Mouse (Mus musculus) CH12.LX (cell line): ENCODE data around the gene Gm49320. TPM values are rescaled to one million over a fixed set of nuclear protein-coding genes. Genes with fewer than 3 reads are reported as not detected.

Experiments used
- DNase-seq: peaks from one replicate; pipeline ENCODE4 v3.0.0-alpha.2; 2013; ENCODE audit errors: extremely low read depth
- H3K27ac ChIP-seq: 2 replicates; pipeline ENCODE4 v1.5.1; 2012; ENCODE audit warnings: low read depth, mild to moderate bottlenecking, control low read depth, moderate library complexity; ENCODE audit not compliant: insufficient read depth
- H3K27me3 ChIP-seq: replicated peaks from 2 replicates; pipeline ENCODE3; 2012; ENCODE audit warnings: inconsistent platforms
- H3K36me3 ChIP-seq, 2 experiments: replicated peaks in 1 of 2; 2 replicates each; pipeline versions ENCODE3 to v1.6.1; 2012; ENCODE audit warnings: inconsistent platforms in 1 of 2, low read length in 1 of 2, mild to moderate bottlenecking in 1 of 2, mixed read lengths in 1 of 2, moderate library complexity in 1 of 2; ENCODE audit not compliant: control insufficient read depth in 1 of 2, insufficient read depth in 1 of 2
- H3K4me1 ChIP-seq, 2 experiments: 2 replicates each; pipeline ENCODE4 v1.6.1; 2012; ENCODE audit warnings: inconsistent platforms in 1 of 2, moderate library complexity in 1 of 2; ENCODE audit not compliant: insufficient read depth in 2 of 2, control insufficient read depth in 1 of 2
- H3K4me2 ChIP-seq: 2 replicates; pipeline ENCODE4 v1.6.1; 2012; ENCODE audit warnings: low read depth, mild to moderate bottlenecking, control low read depth; ENCODE audit not compliant: poor library complexity, insufficient read depth, severe bottlenecking
- H3K4me3 ChIP-seq, 3 experiments: fragments of 150-350 bp in 1 of 3; sonication (generic) in 1 of 3; replicated peaks in 1 of 3; 2 replicates each; pipeline versions ENCODE3 to v1.5.1; 2011 to 2012; ENCODE audit warnings: low read depth in 2 of 3, low read length in 2 of 3, mild to moderate bottlenecking in 2 of 3, moderate library complexity in 2 of 3, control low read depth in 1 of 3, improper control_type of control experiment in 1 of 3, inconsistent platforms in 1 of 3, mixed read lengths in 1 of 3; ENCODE audit not compliant: poor library complexity in 1 of 3
- H3K79me2 ChIP-seq: replicated peaks from 2 replicates; pipeline ENCODE4 v1.6.1; 2012; ENCODE audit warnings: mild to moderate bottlenecking, moderate library complexity; ENCODE audit not compliant: control insufficient read depth, poor library complexity, insufficient read depth, severe bottlenecking; ENCODE audit errors: extremely low read depth
- H3K9ac ChIP-seq: 2 replicates; pipeline ENCODE4 v1.6.1; 2012; ENCODE audit warnings: low read depth, mild to moderate bottlenecking, control low read depth, moderate library complexity; ENCODE audit not compliant: insufficient read depth
- H3K9me3 ChIP-seq: replicated peaks from 2 replicates; pipeline ENCODE3; 2012; ENCODE audit warnings: low read length, inconsistent platforms, mixed read lengths
- BHLHE40 ChIP-seq: IDR thresholded peaks from 2 replicates; pipeline ENCODE4 v1.6.1; 2011; ENCODE audit warnings: mild to moderate bottlenecking, low read depth, low read length, improper control_type of control experiment
- CHD1 ChIP-seq: IDR thresholded peaks from 2 replicates; pipeline ENCODE4 v1.6.1; 2012; ENCODE audit warnings: low read depth, low read length, improper control_type of control experiment, inconsistent platforms
- CHD2 ChIP-seq: IDR thresholded peaks from 2 replicates; pipeline ENCODE4 v1.6.1; 2011; ENCODE audit warnings: low read length, improper control_type of control experiment
- CTCF ChIP-seq, 2 experiments: IDR thresholded peaks in 1 of 2; conservative IDR thresholded peaks in 1 of 2; 2 replicates each; pipeline ENCODE4 v1.5.1; 2011 to 2012; ENCODE audit warnings: low read depth in 2 of 2, low read length in 2 of 2, improper control_type of control experiment in 1 of 2, inconsistent platforms in 1 of 2, mild to moderate bottlenecking in 1 of 2, moderate library complexity in 1 of 2
- E2F4 ChIP-seq: IDR thresholded peaks from 2 replicates; pipeline ENCODE4 v1.6.1; 2011; ENCODE audit warnings: low read depth, low read length, improper control_type of control experiment; ENCODE audit not compliant: insufficient replicate concordance
- ELF1 ChIP-seq: IDR thresholded peaks from 2 replicates; pipeline ENCODE4 v1.6.1; 2014; ENCODE audit warnings: low read depth, mild to moderate bottlenecking, inconsistent platforms, low read length, improper control_type of control experiment
- ETS1 ChIP-seq: conservative IDR thresholded peaks from 2 replicates; pipeline ENCODE4 v1.6.1; 2012; ENCODE audit warnings: low read depth, mild to moderate bottlenecking, inconsistent platforms, low read length, improper control_type of control experiment, moderate library complexity
- GABPA ChIP-seq: IDR thresholded peaks from 2 replicates; pipeline ENCODE4 v1.6.1; 2012; ENCODE audit warnings: low read depth, low read length, improper control_type of control experiment, inconsistent platforms; ENCODE audit not compliant: insufficient replicate concordance
- HCFC1 ChIP-seq: IDR thresholded peaks from 2 replicates; pipeline ENCODE4 v1.6.1; 2012; ENCODE audit warnings: low read depth, mild to moderate bottlenecking, inconsistent platforms, low read length, improper control_type of control experiment
- IRF4 ChIP-seq: IDR thresholded peaks from 2 replicates; pipeline ENCODE4 v1.6.1; 2014; ENCODE audit warnings: low read depth, mild to moderate bottlenecking, inconsistent platforms, low read length, improper control_type of control experiment
- JUND ChIP-seq: conservative IDR thresholded peaks from 2 replicates; pipeline ENCODE4 v1.6.1; 2011; ENCODE audit warnings: low read depth, low read length, improper control_type of control experiment
- KAT2A ChIP-seq: IDR thresholded peaks from 2 replicates; pipeline ENCODE4 v1.6.1; 2012; ENCODE audit warnings: low read length, improper control_type of control experiment, inconsistent platforms; ENCODE audit not compliant: insufficient replicate concordance
- MAX ChIP-seq: IDR thresholded peaks from 2 replicates; pipeline ENCODE4 v1.6.1; 2011; ENCODE audit warnings: low read length, improper control_type of control experiment
- MAZ ChIP-seq: IDR thresholded peaks from 2 replicates; pipeline ENCODE4 v1.6.1; 2012; ENCODE audit warnings: low read depth, mild to moderate bottlenecking, inconsistent platforms, low read length, improper control_type of control experiment, moderate library complexity
- MEF2A ChIP-seq: IDR thresholded peaks from 2 replicates; pipeline ENCODE4 v1.6.1; 2014; ENCODE audit warnings: low read depth, mild to moderate bottlenecking, inconsistent platforms, low read length, improper control_type of control experiment, borderline replicate concordance
- MXI1 ChIP-seq: IDR thresholded peaks from 2 replicates; pipeline ENCODE4 v1.6.1; 2011; ENCODE audit warnings: mild to moderate bottlenecking, low read depth, low read length, improper control_type of control experiment
- MYC ChIP-seq: IDR thresholded peaks from 2 replicates; pipeline ENCODE4 v1.6.1; 2011; ENCODE audit warnings: low read depth, mild to moderate bottlenecking, improper control_type of control experiment, low read length
- NELFE ChIP-seq: IDR thresholded peaks from 2 replicates; pipeline ENCODE4 v1.6.1; 2011; ENCODE audit warnings: low read depth, low read length, improper control_type of control experiment
- NRF1 ChIP-seq: IDR thresholded peaks from 2 replicates; pipeline ENCODE4 v1.6.1; 2014; ENCODE audit warnings: low read depth, mild to moderate bottlenecking, inconsistent platforms, low read length, improper control_type of control experiment, moderate library complexity
- PAX5 ChIP-seq: IDR thresholded peaks from 2 replicates; pipeline ENCODE4 v1.6.1; 2012; ENCODE audit warnings: low read length, inconsistent platforms, mixed read lengths
- POLR2A ChIP-seq: IDR thresholded peaks from 2 replicates; pipeline ENCODE4 v1.6.1; 2011; ENCODE audit warnings: low read depth, mild to moderate bottlenecking, improper control_type of control experiment, low read length
- SIN3A ChIP-seq: IDR thresholded peaks from 2 replicates; pipeline ENCODE4 v1.6.1; 2012; ENCODE audit warnings: low read length, improper control_type of control experiment, inconsistent platforms
- SMC3 ChIP-seq: IDR thresholded peaks from 2 replicates; pipeline ENCODE4 v1.6.1; 2011; ENCODE audit warnings: low read depth, low read length, improper control_type of control experiment
- TBP ChIP-seq: conservative IDR thresholded peaks from 2 replicates; pipeline ENCODE4 v1.6.1; 2011; ENCODE audit warnings: low read depth, low read length, improper control_type of control experiment
- TCF12 ChIP-seq: IDR thresholded peaks from 2 replicates; pipeline ENCODE4 v1.6.1; 2014; ENCODE audit warnings: low read depth, mild to moderate bottlenecking, inconsistent platforms, low read length, improper control_type of control experiment
- UBTF ChIP-seq: IDR thresholded peaks from 2 replicates; pipeline ENCODE4 v1.6.1; 2012; ENCODE audit warnings: low read depth, mild to moderate bottlenecking, inconsistent platforms, low read length, improper control_type of control experiment, moderate library complexity
- USF1 ChIP-seq: IDR thresholded peaks from 2 replicates; pipeline ENCODE4 v1.6.1; 2014; ENCODE audit warnings: low read depth, mild to moderate bottlenecking, inconsistent platforms, low read length, improper control_type of control experiment
- USF2 ChIP-seq: conservative IDR thresholded peaks from 2 replicates; pipeline ENCODE4 v1.6.1; 2011; ENCODE audit warnings: low read depth, low read length, improper control_type of control experiment
- ZKSCAN1 ChIP-seq: IDR thresholded peaks from 2 replicates; pipeline ENCODE4 v1.6.1; 2012; ENCODE audit warnings: low read depth, inconsistent platforms, low read length, improper control_type of control experiment, borderline replicate concordance
- ZNF384 ChIP-seq: IDR thresholded peaks from 2 replicates; pipeline ENCODE4 v1.6.1; 2012; ENCODE audit warnings: low read depth, low read length, improper control_type of control experiment, inconsistent platforms
- dilution Hi-C: fragments of 300-500 bp; cut with MboI; formaldehyde crosslinking; loops from 2 replicates; pipeline ENCODE4 v1.14.3; 2020; ENCODE audit warnings: low sequenced_read_pairs; ENCODE audit not compliant: extremely low pct_unique_long_range_greater_than_20kb, extremely low pct_ligation_motif_present
- in situ Hi-C: fragments of 300-500 bp; cut with MboI; formaldehyde crosslinking; loops from 3 replicates; pipeline ENCODE4 v1.14.3; 2019; ENCODE audit warnings: low sequenced_read_pairs, low pct_ligation_motif_present, low pct_unique_long_range_greater_than_20kb, mixed read lengths
- polyA plus RNA-seq: library from polyadenylated mRNA; unstranded; fragments of >175 nt; gene quantifications from 2 replicates; pipeline ENCODE4 v1.2.1, GENCODE M21; 2012; ENCODE audit warnings: low read depth; ENCODE audit not compliant: insufficient read length
- total RNA-seq, 2 experiments: library from RNA; depleted of rRNA; stranded (reverse); fragments of 300-350 nt in 1 of 2; fragments of >200 nt in 1 of 2; gene quantifications; 2 replicates each; pipeline ENCODE4 v1.2.3; 2012 to 2014

Gene Gm49320
- 0.08 and 0.38 TPM in 2 replicates for total RNA-seq (2012; rRNA removed)
- total RNA-seq (2014; rRNA removed): 0.08 and 0.26 TPM in 2 replicates
- 0.23 and 0.67 TPM in 2 replicates for polyA plus RNA-seq

- Histone ChIP-seq H3K9me3 (no peaks in the 10 kb centered on the region), H3K9ac (peak within 1 kb of the TSS; percentile 84), H3K27me3 (peaks cover 13% of the 10 kb centered on the region), H3K4me1 (peaks cover 7 to 28% of the 10 kb centered on the region in 2 experiments; a peak in 3 of 4 replicates), H3K79me2 (peaks cover 23% of the 10 kb centered on the region), H3K27ac (peak within 1 kb of the TSS; percentile 89), H3K36me3 (peaks cover 20 to 40% of the 10 kb centered on the region in 2 experiments), H3K4me3 (peak within 1 kb of the TSS; percentile 77 to 95 (median 78)), H3K4me2 (peak within 1 kb of the TSS; percentile 57)
- dilution Hi-C loops: no loop called here
- in situ Hi-C loops: no loop called here
- TF ChIP-seq E2F4 (no peak), IRF4 (peak; percentile 16; the same call in 1 of the 2 replicates), BHLHE40 (peak; percentile 98), MYC (peak; percentile 90), TBP (peak; percentile 66), KAT2A (peak; percentile 71; the same call in 1 of the 2 replicates), ZKSCAN1 (no peak), POLR2A (peak; percentile 70), CHD1 (no peak), PAX5 (no peak), UBTF (no peak), GABPA (no peak), SIN3A (peak; percentile 28; the same call in 1 of the 2 replicates), JUND (no peak), USF2 (no peak), MEF2A (peak; percentile 52), TCF12 (peak; percentile 51; the same call in 1 of the 2 replicates), HCFC1 (peak; percentile 82), ZNF384 (peak; percentile 96), SMC3 (no peak), ETS1 (no peak), USF1 (peak; percentile 14; the same call in 1 of the 2 replicates), CTCF (conservative IDR thresholded peaks at IDR 0.05 in 1 of 2, IDR thresholded peaks at IDR 0.05 in 1 of 2; ENCODE audit: low read depth in 2 of 2, low read length in 2 of 2) (peak in 1 of 2 experiments; percentile 58; a peak in 2 of 4 replicates), ELF1 (peak; percentile 62), NRF1 (peak; percentile 98), CHD2 (peak; percentile 70), MXI1 (peak; percentile 63; the same call in 1 of the 2 replicates), NELFE (peak; percentile 77), MAZ (no peak), MAX (peak; percentile 83)
- DNase-seq: peak; percentile 99
These were observed at the start of gene Gm49320, which contains the start of gene Map2k7 for GRCm38 (mm10) chr8:4238434-4239192. Gene Gm49320 (plus strand): TSS chr8:4238865. Gene Map2k7 (plus strand): TSS chr8:4238740.
